Mouse (Mus musculus): ENCODE data around the gene 2900092C05Rik. TPM values are rescaled to one million over a fixed set of nuclear protein-coding genes. Genes with fewer than 3 reads are reported as not detected.
A peak's percentile ranks its signal among the peaks of the same experiment; 100 is the strongest.

The 2900092C05Rik gene
- polyA plus RNA-seq (2016; fragmentation: Nextera tagmentation; extraction: Ambion mirVana) = not detected in 2 replicates

DNA sequence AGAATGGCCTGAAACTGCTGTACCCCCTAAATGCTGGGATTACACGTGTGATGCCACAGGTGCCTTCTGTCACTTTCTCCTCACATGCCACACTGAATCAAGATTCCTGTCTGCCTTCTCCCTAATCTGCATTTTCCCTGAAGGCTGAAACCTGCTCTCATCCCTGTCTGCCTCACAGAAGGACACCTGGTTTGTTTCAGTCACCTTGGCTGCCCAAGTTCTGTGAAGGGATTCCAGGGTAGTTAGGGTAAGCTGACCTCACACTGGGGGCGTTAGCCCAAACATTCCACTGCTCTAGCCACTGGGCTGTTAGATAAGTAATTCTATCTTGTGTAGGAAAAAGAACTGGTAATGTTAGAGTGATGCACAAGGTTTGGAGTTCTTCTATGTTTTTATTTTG is at the start of gene 2900092C05Rik:
Gene 2900092C05Rik, plus strand, starts transcription at position 301 of the 400 bp plus-strand sequence.
- no peaks in the 10 kb centered on the region for H3K27me3 ChIP-seq
- no peak within 1 kb of the TSS for H3K4me3 ChIP-seq
- H3K4me1 ChIP-seq = no peaks in the 10 kb centered on the region
- H3K27ac ChIP-seq (replicated peaks) = no peak within 1 kb of the TSS
- no peak within 1 kb of the TSS for H3K9ac ChIP-seq (replicated peaks)
- WGBS = 58% methylated on average over 2 of the region's 2 CpGs
- no peak for ATAC-seq (ENCODE audit: low FRiP score, low read depth)
- H3K9me3 ChIP-seq = peaks cover 28% of the 10 kb centered on the region
- H3K4me2 ChIP-seq (replicated peaks) = no peak within 1 kb of the TSS
- no peaks in the 10 kb centered on the region for H3K36me3 ChIP-seq

DNA sequence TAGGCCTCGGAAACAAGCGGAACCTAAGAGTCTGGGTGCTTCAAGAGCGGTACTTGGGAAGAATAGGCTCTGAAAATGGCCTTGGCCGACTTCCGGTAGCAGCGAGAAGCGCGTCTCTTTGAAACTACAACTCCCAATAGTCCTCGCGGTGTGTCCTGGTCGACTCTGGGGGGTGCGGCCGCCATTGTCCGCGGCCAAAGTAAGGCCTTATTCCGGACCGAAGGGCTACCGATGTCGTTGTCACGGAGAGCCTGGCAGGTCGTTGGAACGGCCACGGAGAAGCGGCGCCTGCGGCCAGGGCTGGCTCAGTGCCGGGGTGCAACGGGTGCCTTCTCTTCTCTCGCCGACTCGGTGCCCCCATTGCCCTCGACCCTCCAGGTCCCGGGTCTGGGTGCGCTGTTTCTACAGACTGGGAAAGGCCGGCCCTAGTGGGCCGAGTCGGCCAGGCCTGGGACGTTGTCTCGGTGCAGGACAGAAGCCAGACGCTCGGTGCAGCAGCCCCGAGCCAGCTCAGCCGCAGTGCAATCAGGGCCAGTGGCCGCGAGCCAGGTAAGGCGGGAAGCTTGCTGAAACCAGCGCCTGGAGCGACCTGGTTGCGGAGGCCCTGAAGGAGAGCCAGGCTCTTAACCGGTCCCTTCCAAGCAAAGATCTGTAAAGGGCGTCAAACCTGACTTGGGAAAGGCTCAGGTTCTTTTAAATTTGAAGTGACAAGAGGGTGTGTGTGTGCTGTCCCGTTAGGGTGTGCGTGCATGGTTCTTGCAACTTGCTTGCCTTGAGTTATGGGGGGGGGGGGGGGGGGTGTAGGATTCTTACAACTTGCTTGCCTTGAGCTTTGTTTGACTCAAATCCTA is 33.9 kb upstream of the 2900092C05Rik start, which contains the start of gene Zfp606:
Gene Zfp606, plus strand, starts transcription at position 136 of the 851 bp plus-strand sequence.
- H3K27ac ChIP-seq (replicated peaks) = peak within 1 kb of the TSS; percentile 80
- peak; percentile 98 for ATAC-seq (ENCODE audit: low FRiP score, low read depth)
- no peaks in the 10 kb centered on the region for H3K27me3 ChIP-seq
- peaks cover 26% of the 10 kb centered on the region for H3K9me3 ChIP-seq
- peak within 1 kb of the TSS; percentile 93 for H3K9ac ChIP-seq (replicated peaks)
- WGBS = under 1% methylated on average over 53 of the region's 53 CpGs
- H3K4me3 ChIP-seq = peak within 1 kb of the TSS; percentile 73
- H3K4me2 ChIP-seq (replicated peaks) = peak within 1 kb of the TSS; percentile 62
- H3K36me3 ChIP-seq = peaks cover 33% of the 10 kb centered on the region
- no peaks in the 10 kb centered on the region for H3K4me1 ChIP-seq

DNA sequence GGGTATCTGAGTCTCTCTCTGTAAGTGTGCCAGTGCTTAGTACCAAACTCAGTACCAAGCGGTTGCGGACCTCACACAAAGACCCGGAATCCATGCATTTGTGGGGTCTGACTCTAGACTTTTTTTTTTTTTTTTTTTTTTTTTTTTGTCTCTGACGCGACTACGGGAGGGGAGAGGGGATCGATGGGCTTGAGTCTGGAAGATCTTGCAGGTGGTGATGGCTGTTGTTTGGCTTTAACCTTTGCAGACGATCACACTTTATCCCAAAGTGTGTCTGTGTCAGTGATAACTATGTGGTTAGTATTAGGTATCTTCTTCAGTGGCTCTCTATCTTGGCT is 33.3 kb upstream of the 2900092C05Rik start:
- peak overlapping the region; percentile 73 for H3K4me3 ChIP-seq
- peak overlapping the region; percentile 93 for H3K9ac ChIP-seq (replicated peaks)
- H3K4me2 ChIP-seq (replicated peaks) = peak overlapping the region; percentile 62
- H3K36me3 ChIP-seq = peaks cover 39% of the 10 kb centered on the region
- peaks cover 29% of the 10 kb centered on the region for H3K9me3 ChIP-seq
- no peaks in the 10 kb centered on the region for H3K4me1 ChIP-seq
- WGBS = 3% methylated on average over 8 of the region's 8 CpGs
- H3K27me3 ChIP-seq = no peaks in the 10 kb centered on the region
- no peak; the same call in 1 of the 2 replicates for ATAC-seq (ENCODE audit: low FRiP score, low read depth)
- 0 out of 2 replicates have a peak overlapping the region, but pooled peaks have one; percentile 80 for H3K27ac ChIP-seq (replicated peaks)

DNA sequence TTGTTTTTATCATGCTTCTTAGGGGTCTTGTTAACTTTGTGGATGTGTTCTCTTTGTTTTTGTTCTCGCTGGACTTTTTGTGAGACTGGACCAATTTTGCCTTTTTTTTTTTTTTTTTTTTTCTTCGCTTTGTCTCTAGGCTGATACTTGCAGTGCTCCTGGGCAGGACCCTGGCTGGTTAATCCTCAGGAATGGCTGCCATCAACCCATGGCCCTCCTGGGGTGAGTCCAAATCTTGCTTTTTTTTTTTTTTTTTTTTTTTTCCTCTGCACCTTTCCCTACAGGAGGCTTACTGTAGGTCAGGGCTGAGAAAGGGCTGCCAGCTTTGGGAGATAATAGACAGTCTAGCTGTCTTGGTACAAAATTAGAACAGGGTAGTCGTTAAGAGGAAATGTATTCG is 32.8 kb upstream of the 2900092C05Rik start:
- Histone ChIP-seq H3K4me2 (replicated peaks) (peak overlapping the region; percentile 62), H3K9ac (replicated peaks) (peak overlapping the region; percentile 93; the same call in 1 of the 2 replicates), H3K4me3 (peak overlapping the region; percentile 73), H3K27me3 (no peaks in the 10 kb centered on the region), H3K9me3 (peaks cover 34% of the 10 kb centered on the region), H3K27ac (replicated peaks) (no peak overlapping the region), H3K36me3 (peaks cover 45% of the 10 kb centered on the region), H3K4me1 (no peaks in the 10 kb centered on the region)
- ATAC-seq (ENCODE audit: low FRiP score, low read depth) = no peak
- WGBS = 59% methylated on average over 4 of the region's 4 CpGs

DNA sequence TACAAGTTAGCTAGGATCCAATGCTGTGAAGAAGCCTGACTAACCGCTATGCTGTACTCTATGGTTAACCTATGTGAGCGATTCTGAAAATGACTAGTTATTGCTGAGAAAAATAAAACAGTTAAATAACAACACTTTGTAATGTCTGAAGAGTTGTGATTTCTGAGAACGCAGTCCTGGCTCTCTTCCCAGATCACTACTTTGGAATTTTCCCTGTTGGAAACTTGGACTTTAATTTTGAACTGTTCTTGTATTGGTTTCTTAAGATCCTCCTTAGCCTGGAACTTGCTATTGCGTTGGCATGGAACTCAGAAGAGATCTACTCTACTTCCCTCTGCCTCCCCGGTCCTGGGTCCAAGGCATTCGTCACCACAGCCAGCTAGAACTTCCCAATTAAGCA is 28.5 kb upstream of the 2900092C05Rik start:
- no peak overlapping the region for H3K9ac ChIP-seq (replicated peaks)
- no peak overlapping the region for H3K4me2 ChIP-seq (replicated peaks)
- peaks cover 87% of the 10 kb centered on the region for H3K36me3 ChIP-seq
- no peak overlapping the region for H3K27ac ChIP-seq (replicated peaks)
- no peaks in the 10 kb centered on the region for H3K27me3 ChIP-seq
- 97% methylated on average over 6 of the region's 6 CpGs for WGBS
- H3K9me3 ChIP-seq = peaks cover 75% of the 10 kb centered on the region
- no peaks in the 10 kb centered on the region for H3K4me1 ChIP-seq
- ATAC-seq (ENCODE audit: low FRiP score, low read depth) = no peak
- H3K4me3 ChIP-seq = no peak overlapping the region

DNA sequence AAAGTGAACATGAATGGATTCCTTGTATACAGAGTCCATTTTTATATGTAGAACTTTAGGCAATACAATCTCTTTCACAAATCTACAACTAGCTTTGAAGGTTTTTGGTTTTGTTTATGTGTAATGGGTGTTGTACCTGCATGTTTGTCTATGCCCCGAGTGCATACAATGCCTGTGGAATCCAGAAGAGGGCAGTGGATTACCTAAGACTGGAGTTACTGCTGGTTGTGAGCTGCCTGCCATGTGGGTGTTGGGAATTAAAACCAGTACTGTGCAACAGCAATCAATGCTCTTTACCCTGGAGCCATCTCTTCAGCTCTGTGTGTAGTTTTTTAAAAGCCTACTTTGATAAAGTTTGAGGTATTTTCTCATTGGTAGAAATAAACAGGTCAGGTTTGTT is 26.4 kb upstream of the 2900092C05Rik start:
- peaks cover 84% of the 10 kb centered on the region for H3K9me3 ChIP-seq

DNA sequence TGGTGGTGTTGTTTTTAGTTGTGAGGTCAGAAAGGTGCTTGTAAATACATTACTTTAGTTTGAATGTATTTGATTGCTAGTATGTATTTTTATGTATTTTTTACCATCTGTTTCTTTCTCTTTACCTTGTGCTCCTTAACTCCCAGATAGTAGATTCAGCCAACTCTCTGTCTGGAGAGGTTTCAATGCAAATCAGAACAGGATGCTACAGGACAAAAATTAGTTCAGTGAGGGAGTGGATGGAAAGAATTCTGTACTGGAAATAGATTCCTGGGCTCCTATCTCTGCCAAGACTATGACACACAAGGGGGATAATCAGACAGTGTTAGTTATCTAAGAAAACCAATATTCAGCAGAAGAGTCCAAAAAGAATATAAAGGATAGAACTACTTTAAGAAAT is 25.6 kb upstream of the 2900092C05Rik start:
- H3K9ac ChIP-seq (replicated peaks) = no peak overlapping the region
- no peaks in the 10 kb centered on the region for H3K27me3 ChIP-seq
- H3K27ac ChIP-seq (replicated peaks) = no peak overlapping the region
- no peak overlapping the region for H3K4me3 ChIP-seq
- peaks cover 99% of the 10 kb centered on the region for H3K36me3 ChIP-seq
- H3K9me3 ChIP-seq = peaks cover 84% of the 10 kb centered on the region
- no peaks in the 10 kb centered on the region for H3K4me1 ChIP-seq
- H3K4me2 ChIP-seq (replicated peaks) = no peak overlapping the region
- no peak for ATAC-seq (ENCODE audit: low FRiP score, low read depth)

More for the DNA sequence above, 26.4 kb upstream of the 2900092C05Rik start:
- no peak for ATAC-seq (ENCODE audit: low FRiP score, low read depth)
- Histone ChIP-seq H3K27ac (replicated peaks) (no peak overlapping the region), H3K9ac (replicated peaks) (no peak overlapping the region), H3K4me2 (replicated peaks) (no peak overlapping the region), H3K4me1 (no peaks in the 10 kb centered on the region), H3K27me3 (no peaks in the 10 kb centered on the region), H3K4me3 (no peak overlapping the region), H3K36me3 (peaks cover 99% of the 10 kb centered on the region)
- WGBS = 100% methylated on average over 1 of the region's 1 CpGs

DNA sequence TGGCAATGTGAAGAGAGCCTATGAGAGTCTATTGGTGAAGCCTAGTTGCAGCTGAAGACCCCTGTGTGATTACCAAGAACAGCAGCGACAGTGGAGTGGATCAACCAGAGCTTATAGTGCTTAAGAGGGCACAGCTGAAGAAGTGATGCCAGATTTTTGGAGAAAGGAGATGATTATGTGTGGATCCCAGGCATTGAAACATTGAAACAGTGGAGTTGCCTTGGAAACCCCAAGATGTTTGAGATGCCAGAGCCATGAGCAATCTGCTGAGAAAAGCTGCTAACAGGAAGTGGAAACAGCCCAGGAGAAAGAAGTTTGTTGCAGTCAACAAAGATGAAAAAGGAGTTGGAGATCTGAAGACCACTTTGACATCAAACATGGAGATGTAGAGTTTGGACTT is 1.4 kb upstream of the 2900092C05Rik start:
- Histone ChIP-seq H3K4me3 (no peak overlapping the region), H3K4me1 (no peaks in the 10 kb centered on the region), H3K9me3 (peaks cover 27% of the 10 kb centered on the region; the same call in 1 of the 2 replicates), H3K27ac (replicated peaks) (no peak overlapping the region), H3K36me3 (no peaks in the 10 kb centered on the region), H3K9ac (replicated peaks) (no peak overlapping the region), H3K4me2 (replicated peaks) (no peak overlapping the region), H3K27me3 (no peaks in the 10 kb centered on the region)
- ATAC-seq (ENCODE audit: low FRiP score, low read depth) = no peak
- 77% methylated on average over 1 of the region's 1 CpGs for WGBS

Other genes with a start within 250 kb of the 2900092C05Rik start
- gene Vmn1r81, start 244.2 kb upstream of the 2900092C05Rik start, polyA plus RNA-seq (2016; fragmentation: Nextera tagmentation; extraction: Ambion mirVana) = not detected in 2 replicates
- not detected in 2 replicates for gene Vmn1r82, start 212.1 kb upstream of the 2900092C05Rik start, polyA plus RNA-seq (2016; fragmentation: Nextera tagmentation; extraction: Ambion mirVana)
- 0.06 TPM in 1 of 2 replicates, not detected in the other for gene Vmn1r83, start 183.0 kb upstream of the 2900092C05Rik start, polyA plus RNA-seq (2016; fragmentation: Nextera tagmentation; extraction: Ambion mirVana)
- gene Vmn1r84, start 143.2 kb upstream of the 2900092C05Rik start, polyA plus RNA-seq (2016; fragmentation: Nextera tagmentation; extraction: Ambion mirVana) = not detected in 2 replicates
- 5.3 and 5.4 TPM in 2 replicates for gene Zfp551, start 89.8 kb upstream of the 2900092C05Rik start, polyA plus RNA-seq (2016; fragmentation: Nextera tagmentation; extraction: Ambion mirVana)
- 59.5 and 61.2 TPM in 2 replicates for gene Zfp606, start 34.2 kb upstream of the 2900092C05Rik start, polyA plus RNA-seq (2016; fragmentation: Nextera tagmentation; extraction: Ambion mirVana)
- gene Vmn2r53, start 96.3 kb downstream of the 2900092C05Rik start, polyA plus RNA-seq (2016; fragmentation: Nextera tagmentation; extraction: Ambion mirVana) = 0.01 TPM in 1 of 2 replicates, not detected in the other
- gene Vmn2r54, start 127.8 kb downstream of the 2900092C05Rik start, polyA plus RNA-seq (2016; fragmentation: Nextera tagmentation; extraction: Ambion mirVana) = not detected in 2 replicates
- gene Vmn2r55, start 172.5 kb downstream of the 2900092C05Rik start, polyA plus RNA-seq (2016; fragmentation: Nextera tagmentation; extraction: Ambion mirVana) = not detected in 2 replicates
- gene Vmn2r56, start 222.5 kb downstream of the 2900092C05Rik start, polyA plus RNA-seq (2016; fragmentation: Nextera tagmentation; extraction: Ambion mirVana) = not detected in 2 replicates

All from midbrain, embryonic 12.5 days (tissue).